Mouse (Mus musculus): ENCODE results near the gene Eif4ebp2.

Eif4ebp2 gene

GRCm38 (mm10) chr10:61452645-61453044 lies at the start of gene Eif4ebp2:
Eif4ebp2 (minus strand) TSS chr10:61452661.
- in situ Hi-C loops (cut with MboI; ENCODE audit: low sequenced_read_pairs), result no loop called here

GRCm38 (mm10) chr10:61500756-61501155 lies 48.3 kb upstream of the Eif4ebp2 start:
- in situ Hi-C loops (cut with MboI; ENCODE audit: low sequenced_read_pairs), result no loop called here

GRCm38 (mm10) chr10:61499505-61500466 lies 47.3 kb upstream of the Eif4ebp2 start:
- in situ Hi-C loops (cut with MboI; ENCODE audit: low sequenced_read_pairs), result no loop called here

- in situ Hi-C loops (cut with MboI; ENCODE audit: low sequenced_read_pairs), result no loop called here
Observed at GRCm38 (mm10) chr10:61496231-61496630, 43.8 kb upstream of the Eif4ebp2 start.

GRCm38 (mm10) chr10:61495461-61495860 lies 43.0 kb upstream of the Eif4ebp2 start:
- in situ Hi-C loops (cut with MboI; ENCODE audit: low sequenced_read_pairs), result no loop called here

- in situ Hi-C loops (cut with MboI; ENCODE audit: low sequenced_read_pairs), result no loop called here
Observed at GRCm38 (mm10) chr10:61492040-61492439, 39.6 kb upstream of the Eif4ebp2 start.

GRCm38 (mm10) chr10:61491573-61491972 lies 39.1 kb upstream of the Eif4ebp2 start:
- in situ Hi-C loops (cut with MboI; ENCODE audit: low sequenced_read_pairs), result no loop called here

- in situ Hi-C loops (cut with MboI; ENCODE audit: low sequenced_read_pairs), result no loop called here
Observed at GRCm38 (mm10) chr10:61488522-61489110, 36.2 kb upstream of the Eif4ebp2 start.

GRCm38 (mm10) chr10:61486551-61487339 lies 34.3 kb upstream of the Eif4ebp2 start:
- in situ Hi-C loops (cut with MboI; ENCODE audit: low sequenced_read_pairs), result no loop called here

GRCm38 (mm10) chr10:61484801-61485200 lies 32.3 kb upstream of the Eif4ebp2 start:
- in situ Hi-C loops (cut with MboI; ENCODE audit: low sequenced_read_pairs), result no loop called here

GRCm38 (mm10) chr10:61482771-61483170 lies 30.3 kb upstream of the Eif4ebp2 start:
- in situ Hi-C loops (cut with MboI; ENCODE audit: low sequenced_read_pairs), result no loop called here

GRCm38 (mm10) chr10:61480488-61480887 lies 28.0 kb upstream of the Eif4ebp2 start:
- in situ Hi-C loops (cut with MboI; ENCODE audit: low sequenced_read_pairs), result no loop called here

GRCm38 (mm10) chr10:61479927-61480326 lies 27.5 kb upstream of the Eif4ebp2 start:
- in situ Hi-C loops (cut with MboI; ENCODE audit: low sequenced_read_pairs), result no loop called here

- in situ Hi-C loops (cut with MboI; ENCODE audit: low sequenced_read_pairs), result no loop called here
Observed at GRCm38 (mm10) chr10:61479461-61479860, 27.0 kb upstream of the Eif4ebp2 start.

GRCm38 (mm10) chr10:61476440-61477165 lies 24.1 kb upstream of the Eif4ebp2 start:
- in situ Hi-C loops (cut with MboI; ENCODE audit: low sequenced_read_pairs), result no loop called here

GRCm38 (mm10) chr10:61475594-61476439 lies 23.4 kb upstream of the Eif4ebp2 start, which contains the start of gene Lrrc20:
Lrrc20 (plus strand) TSS chr10:61475801.
- in situ Hi-C loops (cut with MboI; ENCODE audit: low sequenced_read_pairs), result no loop called here

GRCm38 (mm10) chr10:61474344-61474743 lies 21.9 kb upstream of the Eif4ebp2 start:
- in situ Hi-C loops (cut with MboI; ENCODE audit: low sequenced_read_pairs), result no loop called here

GRCm38 (mm10) chr10:61473640-61474039 lies 21.2 kb upstream of the Eif4ebp2 start:
- in situ Hi-C loops (cut with MboI; ENCODE audit: low sequenced_read_pairs), result no loop called here

- in situ Hi-C loops (cut with MboI; ENCODE audit: low sequenced_read_pairs), result loop anchor here (10.0 kb wide), 1 partner anchor 196 kb away; no protein-coding TSS in a partner anchor
Observed at GRCm38 (mm10) chr10:61468900-61469299, 16.4 kb upstream of the Eif4ebp2 start.

All from CH12F3 (cell line).